Mouse (Mus musculus) heart, adult 9 months (tissue): ENCODE measurements around the gene Bcr.
A peak's percentile ranks its signal among the peaks of the same experiment; 100 is the strongest.

Experiments
- DNase-seq, 2 experiments: peaks; one replicate each; pipeline ENCODE4 v3.0.0; 2022; ENCODE audit warnings: low spot score in 2 of 2

Gene Bcr

DNA sequence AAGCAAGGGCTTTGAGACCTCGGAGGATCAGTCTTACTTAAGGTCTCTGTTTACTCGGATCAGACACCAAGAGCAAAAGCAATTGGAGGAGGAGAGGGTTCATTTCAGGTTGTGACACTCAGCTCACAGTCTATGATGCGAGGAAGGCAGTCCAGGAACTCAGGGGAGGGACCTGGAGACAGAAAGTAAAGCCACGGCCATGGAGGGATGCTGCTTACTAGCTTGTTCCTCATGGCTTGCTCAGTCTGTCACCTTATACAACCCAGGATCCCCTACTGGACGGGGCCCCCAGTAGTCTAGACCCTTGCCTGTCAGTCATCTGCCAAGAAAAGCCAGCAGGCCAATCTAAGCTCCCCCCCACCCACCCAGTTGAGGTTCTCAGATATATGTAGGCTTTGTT, 118.5 kb downstream of the Bcr start:
- DNase-seq, result no peak

DNA sequence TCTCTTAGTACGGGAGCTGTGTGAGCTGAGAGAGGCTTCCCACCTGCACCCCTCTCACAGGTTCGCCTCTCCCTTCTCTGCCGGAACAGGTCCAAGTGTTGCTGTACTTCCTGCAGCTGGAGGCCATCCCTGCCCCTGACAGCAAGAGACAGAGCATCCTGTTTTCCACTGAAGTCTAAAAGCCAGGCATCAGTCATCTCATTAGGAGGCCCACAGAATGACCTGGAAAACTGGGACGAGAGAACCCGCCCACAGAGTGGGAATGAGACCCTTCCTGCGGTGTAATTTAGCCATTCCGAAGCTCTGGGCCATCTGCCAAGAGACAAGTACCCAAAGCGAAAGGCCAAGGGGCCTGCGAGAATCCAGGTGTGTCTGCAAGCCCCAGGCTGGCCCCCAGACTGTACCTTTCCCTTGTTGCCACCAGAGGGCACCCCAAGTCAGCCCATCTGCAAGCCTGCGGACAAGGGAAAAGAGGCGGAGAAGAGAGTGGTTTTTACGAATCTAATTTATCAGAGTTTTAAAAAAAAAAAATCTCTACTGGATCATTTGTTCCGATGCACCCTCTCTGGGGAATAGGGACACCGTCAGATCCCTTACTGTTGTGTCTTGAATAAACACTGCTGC, 121.9 kb downstream of the Bcr start:
- peak; percentile 63 to 67 for DNase-seq

DNA sequence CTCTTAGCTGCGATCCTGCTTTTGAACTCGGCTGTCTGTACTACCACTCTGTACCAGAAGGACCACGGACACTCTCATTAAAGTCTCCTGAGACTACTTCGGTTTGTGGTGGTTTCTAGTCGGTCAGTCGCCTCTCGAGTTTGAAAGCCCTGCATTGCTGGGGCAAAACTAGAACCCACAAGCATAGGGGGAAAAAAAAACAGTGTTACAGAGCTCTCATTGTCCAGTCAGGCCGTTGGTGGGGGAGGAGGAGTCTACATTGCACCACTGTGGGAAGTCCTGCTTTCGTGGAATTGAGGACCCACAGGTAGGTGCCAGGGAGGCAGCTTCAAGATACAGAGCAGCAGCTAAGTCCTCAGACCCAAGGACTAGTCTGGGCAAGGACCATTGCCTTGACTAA, 124.4 kb downstream of the Bcr start:
- no peak for DNase-seq

DNA sequence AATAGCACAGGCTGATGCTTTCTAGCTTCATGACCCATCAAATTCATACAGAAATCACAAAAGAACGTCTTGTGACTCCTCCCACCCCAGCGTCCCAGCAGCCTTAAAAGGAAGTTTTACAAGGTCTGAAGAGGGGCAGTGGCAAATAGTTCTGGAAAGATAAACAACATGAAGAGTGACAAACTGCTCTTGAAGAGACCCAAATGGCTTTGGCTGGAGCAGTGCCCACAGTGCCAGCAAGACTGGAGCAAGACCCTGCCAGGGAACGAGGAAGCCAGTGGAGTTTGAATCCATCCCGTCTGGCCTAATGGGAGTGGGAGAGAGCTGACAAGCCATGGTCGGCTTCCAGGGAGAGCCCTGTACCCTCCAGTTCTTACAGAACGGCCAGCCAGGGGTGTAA, 126.2 kb downstream of the Bcr start:
- no peak for DNase-seq

DNA sequence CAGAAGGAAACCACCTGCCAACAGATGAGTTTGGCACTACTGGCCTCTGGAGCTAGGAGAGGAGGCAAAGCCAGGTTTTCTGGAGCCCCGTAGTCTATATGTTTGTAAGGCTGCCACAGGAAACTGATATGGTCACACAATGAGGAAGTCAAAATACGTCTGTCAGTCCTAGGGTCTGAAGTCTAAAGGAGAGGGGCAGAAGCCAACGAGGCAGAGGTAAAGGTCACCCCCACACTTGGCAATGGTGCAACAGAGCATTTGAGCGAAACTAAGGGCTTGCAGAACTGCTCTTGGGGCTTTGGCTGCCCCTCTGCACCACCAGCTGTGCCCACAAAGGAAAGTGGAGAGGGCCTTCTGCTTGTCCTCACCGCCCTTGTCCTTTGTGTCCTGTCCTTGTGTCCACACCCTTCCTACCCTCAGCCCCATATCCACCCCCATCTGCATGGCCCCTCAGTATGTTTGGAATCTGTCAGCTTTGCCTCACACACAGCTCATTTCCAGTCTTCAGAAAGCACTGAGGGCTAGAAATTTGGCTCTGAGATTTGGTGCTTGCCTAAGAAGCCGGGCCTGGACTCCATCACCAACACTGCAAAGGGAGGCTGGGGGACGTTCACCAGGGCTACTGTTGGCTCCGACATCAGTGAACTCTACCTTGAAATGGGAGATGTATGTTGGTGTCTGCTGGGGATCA, 127.1 kb downstream of the Bcr start:
- no peak for DNase-seq

DNA sequence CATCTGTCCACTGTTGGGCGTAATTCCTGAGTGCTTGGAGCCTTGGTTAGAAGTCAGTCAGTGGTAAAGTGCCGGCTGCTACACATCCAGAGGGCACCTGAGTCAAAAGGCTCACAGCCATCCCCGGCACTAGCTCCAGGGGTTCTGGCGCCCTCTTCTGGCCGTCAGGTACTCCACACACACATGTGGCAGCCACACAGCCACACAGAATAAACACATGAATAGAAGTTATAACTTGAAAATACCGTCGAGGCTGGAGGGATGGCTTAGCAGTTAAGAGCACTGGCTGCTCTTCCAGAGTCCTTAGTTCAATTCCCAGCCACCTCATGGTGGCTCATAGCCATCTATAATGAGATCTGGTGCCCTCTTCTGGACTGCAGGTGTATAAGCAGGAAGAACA, 131.3 kb downstream of the Bcr start:
- DNase-seq, result no peak

DNA sequence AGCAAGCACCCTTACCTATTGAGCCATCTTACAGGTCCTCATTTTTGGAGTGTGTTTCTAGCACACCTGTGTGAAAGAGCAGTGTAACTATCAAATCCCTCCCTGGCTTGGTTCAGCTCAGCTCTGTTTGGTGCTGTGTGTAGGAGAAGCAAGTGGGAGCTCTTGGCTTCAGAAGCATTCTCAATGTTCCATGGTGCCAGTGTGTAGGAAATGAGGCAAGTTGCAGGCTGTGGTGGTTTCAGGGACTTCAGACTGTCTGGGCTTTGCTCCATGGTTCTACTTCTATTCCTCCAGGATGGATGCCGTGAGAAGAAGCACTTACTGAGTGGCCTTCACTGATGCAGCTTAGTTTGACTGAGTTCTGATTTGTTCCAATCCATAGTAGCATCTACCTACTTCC, 137.4 kb downstream of the Bcr start:
- DNase-seq, result no peak

DNA sequence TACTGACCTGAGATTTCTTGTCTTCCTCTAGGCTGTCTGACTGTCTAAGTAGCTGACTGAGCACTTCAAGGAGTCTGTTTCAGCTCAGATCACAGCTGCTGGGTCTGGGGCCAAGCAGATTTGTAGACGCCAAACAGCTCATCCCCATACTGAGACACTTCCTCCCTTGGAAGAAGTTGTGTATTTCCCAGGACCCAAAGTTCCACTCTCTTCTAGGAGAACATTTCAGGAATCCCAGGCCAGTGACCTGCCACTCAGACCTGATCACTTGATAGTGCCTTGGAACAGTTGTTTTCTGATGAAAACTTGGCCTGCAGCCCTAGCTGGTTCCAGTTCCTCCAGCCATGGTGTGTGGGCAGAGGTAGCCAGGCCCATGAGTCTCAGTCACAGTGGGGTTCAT, 140.3 kb downstream of the Bcr start:
- DNase-seq, result no peak

DNA sequence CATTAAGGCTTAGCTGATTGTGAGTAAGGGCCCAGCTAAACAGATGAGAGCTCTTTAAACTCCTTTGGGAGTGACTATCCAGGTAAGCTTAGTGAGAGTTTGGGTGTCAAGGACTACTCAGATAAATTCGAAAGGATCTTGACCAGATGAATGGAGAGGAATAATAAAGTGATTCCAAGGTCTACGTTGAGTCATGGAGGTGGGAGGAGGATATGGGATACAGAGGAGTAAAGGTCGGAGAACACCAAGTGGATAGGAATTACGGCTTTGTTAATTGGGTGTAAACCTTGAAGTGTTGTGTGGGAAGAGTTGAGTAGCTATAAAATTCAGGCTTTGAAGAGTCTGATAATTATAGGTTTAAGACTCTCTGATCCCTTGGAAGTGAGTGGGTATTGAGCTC, 145.8 kb downstream of the Bcr start:
- DNase-seq, result no peak

DNA sequence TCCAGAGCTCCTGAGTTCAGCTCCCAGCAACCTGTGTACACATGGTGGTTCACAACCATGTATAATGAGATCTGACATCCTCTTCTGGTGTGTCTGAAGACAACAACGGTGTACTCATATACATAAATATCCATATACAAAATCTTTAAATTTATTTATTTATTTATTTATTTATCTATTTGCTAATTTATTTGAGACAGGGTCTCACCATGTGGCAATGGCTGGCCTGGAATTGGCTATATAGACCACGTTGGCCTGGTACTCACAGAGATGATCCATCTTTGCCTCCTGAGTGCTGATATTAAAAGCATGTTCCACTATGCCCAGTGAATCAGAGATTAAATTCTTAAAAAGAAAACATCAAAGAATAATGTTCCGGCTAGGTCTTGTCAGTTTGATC, 150.4 kb downstream of the Bcr start:
- DNase-seq, result no peak

DNA sequence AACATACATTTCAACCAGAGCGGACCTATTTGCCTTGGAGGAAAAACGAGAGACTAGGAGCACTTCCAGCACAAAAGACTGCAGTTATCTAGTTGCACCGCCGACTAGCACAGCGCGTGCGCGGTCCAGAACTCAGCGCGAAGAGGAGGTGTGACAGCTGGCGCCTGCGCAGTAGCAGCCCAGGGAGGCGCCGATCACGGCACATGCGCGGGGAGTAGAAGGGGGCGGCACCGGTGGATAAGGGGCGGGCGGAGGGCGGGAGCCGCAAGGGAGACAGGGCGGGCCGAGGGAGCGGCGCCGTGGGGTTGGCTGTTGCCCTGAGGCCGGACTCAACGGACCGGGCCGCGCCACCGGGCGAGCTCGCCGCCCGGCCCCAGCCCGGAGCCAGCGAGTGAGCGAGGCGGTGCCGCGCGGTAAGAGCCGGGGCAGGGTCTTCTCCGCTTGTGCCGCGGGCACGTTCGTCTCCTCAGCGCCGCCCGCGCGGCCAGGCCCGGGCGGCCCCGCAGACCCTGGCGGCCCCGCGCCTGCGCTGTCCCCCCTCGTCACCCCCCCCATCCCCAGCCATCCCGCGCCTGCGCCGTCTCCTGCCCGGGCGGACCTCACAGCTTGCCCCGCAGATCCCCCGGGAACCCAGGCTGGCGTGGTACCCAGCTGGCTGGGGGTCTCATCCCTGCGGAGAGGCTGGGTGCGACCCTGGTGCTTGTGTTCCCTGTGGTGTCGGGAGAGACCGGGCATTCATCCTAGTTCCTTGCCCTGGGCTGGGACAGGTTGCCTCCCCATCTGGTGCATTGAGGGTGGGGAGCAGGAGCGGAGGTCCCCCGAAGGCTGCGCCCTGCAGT, 151.6 kb downstream of the Bcr start, which contains the start of gene Specc1l:
Gene Specc1l (plus strand): TSS at position 267 of the 839 bp plus-strand sequence.
- peak; percentile 95 for DNase-seq

DNA sequence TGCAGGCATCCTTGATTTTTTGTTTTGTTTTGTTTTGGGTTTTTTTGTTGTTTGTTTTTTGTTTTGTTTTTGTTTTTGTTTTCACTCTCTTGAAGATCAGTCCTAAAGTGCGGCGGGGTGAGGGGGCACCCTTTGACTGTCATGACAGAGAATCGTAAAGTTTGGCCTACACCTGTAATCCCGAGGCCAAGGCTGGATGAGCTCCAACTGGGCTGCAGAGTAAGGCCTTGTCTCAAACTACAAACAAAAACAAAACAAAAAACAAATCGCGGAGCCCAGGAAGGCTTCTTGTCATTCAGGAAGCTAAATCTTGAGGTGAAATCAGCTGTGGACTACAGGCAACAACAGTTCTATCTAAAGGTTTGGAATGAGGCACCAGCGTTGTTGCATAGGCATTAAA, 152.6 kb downstream of the Bcr start:
- DNase-seq, result no peak

DNA sequence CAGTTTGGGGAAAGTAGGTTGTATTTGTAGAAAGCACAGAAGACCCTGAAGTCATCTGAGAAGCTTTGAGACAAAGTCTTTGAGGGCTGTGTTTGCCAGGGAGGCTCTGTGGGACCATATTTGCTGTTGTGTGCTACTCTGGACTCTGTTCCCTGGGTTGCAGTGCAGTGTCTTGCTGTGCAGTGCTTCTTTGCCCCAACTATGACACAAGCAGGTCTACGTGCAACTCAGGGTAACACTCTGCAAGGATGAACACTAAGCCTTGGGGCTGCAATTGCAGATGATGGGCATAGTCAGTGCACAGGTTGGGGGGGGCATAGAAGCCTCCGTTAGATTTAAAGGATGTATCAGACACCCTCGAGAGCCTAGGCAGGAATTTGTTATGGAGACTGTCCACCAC, 160.3 kb downstream of the Bcr start:
- DNase-seq, result no peak

DNA sequence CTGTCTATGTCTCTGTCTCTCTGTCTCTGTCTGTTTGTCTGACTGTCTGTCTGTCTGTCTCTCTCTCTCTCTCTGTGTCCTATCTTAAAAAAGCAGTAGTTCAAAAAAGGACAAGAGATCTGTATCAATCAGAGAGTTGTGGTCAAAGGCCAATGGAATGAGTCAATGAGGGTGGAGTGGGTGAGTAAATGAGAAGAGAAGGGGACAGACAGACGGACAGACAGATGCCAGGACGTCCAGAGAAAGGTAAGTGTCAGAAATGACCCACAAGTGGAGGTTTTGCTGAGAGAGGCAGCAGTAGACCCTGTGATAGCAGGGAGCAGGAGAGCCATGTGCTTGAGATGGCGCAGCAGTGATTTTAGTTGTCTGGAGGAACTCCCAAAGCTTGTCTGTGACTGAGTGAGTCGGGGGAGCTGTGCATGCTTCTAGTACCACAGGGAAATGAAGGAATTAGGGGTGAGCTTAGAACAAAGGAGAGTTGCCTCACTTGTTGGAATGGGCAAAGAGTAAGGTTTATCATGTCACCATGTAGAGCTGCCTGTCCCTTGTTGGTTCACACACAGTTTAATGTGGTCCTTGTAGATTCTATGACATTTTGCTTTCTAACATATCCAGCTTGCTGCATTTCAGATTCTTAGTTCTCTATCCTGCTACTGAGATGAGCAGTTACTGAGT, 161.7 kb downstream of the Bcr start:
- DNase-seq, result no peak

DNA sequence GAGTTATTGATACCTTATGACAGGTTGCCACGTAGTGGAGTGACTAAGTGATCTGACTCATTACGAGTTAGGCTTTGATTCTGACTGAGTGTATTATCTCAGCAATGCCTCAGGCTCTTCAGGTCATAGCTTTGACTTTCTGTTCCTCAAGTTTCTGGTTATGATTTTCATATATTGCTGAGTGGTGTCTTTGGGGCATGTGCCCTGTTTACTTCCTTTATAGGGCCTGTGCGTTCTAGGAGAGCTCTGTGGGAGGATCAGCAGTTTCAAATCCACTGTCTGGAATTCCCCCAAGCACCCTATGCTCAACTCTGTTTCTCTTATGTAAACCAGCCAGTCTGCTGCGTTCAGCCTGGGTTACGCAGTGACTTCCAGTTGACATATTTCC, 162.2 kb downstream of the Bcr start:
- DNase-seq, result peak; percentile 38 to 72

DNA sequence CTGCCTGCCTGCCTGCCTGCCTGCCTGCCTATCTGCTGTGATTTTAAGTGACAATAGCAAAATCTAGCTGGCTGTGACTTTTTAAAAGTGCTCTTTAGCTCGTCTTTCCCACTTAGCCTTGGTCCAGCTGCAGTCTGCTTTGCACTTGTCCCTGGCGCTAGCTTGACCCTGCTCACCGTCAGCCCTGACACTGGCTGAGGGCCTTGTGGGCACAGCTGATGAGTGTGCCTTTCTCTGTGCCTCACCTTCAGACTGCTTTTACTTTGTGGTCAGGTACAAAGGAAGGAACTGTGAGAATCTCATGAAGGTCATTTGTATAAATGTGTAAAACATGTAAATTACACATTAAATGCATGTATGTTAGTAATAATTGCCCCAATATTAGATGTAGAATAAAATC, 163.8 kb downstream of the Bcr start:
- DNase-seq, result no peak

DNA sequence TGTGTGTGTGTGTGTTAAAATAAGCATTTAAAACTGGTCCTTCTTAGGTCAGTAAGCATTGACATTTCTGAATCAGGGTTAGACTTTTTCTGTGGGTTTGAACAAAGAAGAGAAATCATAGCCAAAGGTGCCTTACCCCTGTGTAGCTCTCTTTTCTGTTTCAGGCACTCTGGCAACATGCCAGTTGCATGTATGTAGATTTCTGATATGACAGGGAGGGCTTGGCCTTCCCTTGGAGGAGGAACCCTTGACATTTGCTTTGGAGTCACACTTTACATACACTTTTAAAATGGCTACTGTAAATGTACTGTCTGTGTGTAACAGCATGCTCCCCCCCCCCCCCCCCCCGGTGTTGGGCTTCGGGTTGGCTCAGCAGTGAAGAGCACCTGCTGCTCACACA, 164.2 kb downstream of the Bcr start:
- DNase-seq, result no peak

DNA sequence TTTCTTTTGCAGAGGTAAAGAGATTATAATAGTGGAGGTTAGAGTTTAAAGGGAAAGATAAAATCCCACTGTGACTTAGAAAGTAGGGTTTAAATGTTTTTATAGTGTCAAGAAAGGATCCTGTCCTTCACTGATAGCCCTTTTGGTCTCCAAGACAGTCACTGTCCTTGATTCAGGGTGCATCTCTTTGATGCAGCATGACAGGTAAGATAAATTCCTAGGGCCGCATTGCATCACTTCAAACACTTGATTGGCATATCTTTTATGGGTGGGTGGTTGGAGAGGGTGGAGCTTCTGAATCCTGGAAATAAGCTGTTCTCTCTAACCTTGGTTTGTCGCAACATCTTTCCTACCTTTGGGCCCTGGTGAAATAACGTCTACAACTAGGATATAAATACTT, 167.0 kb downstream of the Bcr start:
- no peak for DNase-seq

DNA sequence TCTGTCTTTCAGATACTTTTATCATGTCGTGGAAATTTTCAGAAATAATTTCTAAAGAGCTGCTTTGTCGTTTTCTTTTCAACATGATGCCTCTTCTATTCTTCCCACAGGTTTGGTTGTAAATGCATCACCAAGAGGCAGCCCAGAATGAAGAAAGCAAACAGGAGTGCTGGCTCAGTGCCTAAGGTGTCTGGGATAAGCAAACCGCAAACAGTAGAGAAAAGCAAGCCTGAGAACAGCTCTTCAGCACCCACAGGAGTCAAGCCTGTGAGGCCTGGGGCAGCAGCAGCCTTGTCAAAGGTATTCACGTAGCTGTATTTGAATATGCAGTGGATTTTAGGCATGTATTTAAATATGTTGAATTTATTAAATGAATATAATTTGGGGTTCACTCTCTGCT, 170.2 kb downstream of the Bcr start:
- no peak for DNase-seq

DNA sequence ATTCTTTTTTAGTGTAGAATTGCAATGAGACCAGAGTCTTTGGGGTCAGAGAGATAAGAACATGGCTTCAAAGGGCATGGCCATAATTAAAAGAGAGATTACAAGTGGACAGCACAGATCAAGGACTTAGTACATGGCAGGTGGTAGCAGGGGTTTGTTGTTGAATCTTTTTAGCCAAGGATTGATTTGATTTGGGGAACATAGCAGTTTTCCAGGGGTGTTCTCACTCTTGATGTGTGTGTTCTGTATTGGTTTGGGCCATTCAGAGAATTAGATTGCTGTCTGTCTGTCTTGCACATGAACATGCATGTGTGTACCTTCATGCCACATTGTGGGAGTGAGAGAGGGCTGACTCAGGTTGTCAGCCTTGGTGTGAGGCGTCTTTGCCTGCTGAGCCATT, 171.5 kb downstream of the Bcr start:
- DNase-seq, result no peak

DNA sequence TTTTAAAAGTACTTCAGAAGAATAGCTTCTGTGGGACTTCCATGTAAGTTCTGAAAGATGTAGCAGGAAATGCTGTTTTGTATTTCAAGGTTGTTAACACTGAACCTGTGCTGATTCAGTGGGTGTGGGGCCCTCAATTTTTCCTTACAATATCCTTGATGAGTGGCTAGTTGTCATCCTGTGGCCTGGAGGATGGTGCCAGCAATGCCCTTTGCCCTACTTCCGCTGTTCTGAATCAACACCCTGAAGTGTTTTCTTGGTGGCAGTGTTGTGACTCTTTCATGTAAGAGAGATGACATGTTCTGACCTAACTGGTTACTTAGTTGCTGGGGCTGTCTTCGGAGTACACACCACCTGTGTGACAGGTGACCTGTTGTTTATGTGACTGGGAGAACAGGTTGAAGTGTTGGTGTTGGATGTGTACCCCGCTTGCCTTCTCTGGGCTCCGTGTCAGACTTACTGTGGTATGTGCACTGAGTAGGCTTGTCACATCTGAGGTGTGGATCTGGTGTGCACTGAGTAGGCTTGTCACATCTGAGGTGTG, 172.3 kb downstream of the Bcr start:
- no peak for DNase-seq

DNA sequence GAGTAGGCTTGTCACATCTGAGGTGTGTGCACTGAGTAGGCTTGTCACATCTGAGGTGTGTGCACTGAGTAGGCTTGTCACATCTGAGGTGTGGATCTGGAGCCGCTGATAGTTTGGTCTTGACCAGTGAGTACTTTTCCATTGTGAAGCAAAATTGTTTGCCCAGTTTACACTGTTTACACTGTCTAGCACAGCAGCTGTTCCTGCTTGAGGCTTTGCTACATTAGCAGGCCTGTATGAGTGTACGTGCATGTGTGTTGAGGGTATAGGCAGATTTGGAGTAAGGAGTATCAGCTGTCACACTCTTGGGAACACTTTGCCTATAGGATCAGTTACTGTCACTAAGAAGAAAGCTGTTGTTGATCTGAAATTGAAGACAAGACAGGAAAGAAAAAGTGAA, 173.1 kb downstream of the Bcr start:
- DNase-seq, result no peak
